Mouse (Mus musculus) heart, adult 2 months (tissue): ENCODE measurements around the gene Gpm6a.

ENCODE experiments used
- CTCF ChIP-seq: fragments of 200-600 bp; IDR thresholded peaks from 2 replicates; pipeline ENCODE4 v1.8.1; 2022; ENCODE audit warnings: antibody characterized with exemption, mild to moderate bottlenecking, moderate library complexity
- EP300 ChIP-seq: fragments of 200-500 bp; IDR thresholded peaks from 2 replicates; pipeline ENCODE4 v1.6.1; 2011; ENCODE audit warnings: low read depth, low read length, control low read depth; ENCODE audit not compliant: insufficient read depth

DNA sequence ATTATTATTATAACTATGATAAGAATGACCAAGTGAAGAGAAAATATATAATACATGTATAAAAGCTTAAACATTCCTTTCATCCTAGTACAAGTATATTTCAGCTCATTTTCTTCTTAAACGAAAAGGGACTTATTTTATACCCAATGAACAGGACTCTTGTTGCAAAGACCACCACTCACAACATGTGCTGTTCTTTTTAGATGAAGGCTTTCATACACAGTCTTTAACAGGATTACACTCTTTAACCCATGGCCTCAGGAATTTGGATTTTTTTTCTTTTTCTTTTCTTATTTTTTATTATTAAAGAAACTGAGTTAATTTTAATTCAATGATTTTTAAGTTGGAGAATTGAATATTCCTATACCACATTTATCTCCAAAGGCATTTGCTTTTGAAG lies 20.4 kb downstream of the Gpm6a start:
- TF ChIP-seq EP300: no peak
- TF ChIP-seq CTCF: no peak
